Mouse (Mus musculus) right cerebral cortex, postnatal 36 days (tissue): ENCODE measurements at regions not wholly inside any gene's neighbourhood (a gene's known extent, or its start where the extent isn't known, plus 50 kb on each side); places are given as distances from the start of the nearest gene placed in this dataset.

Source experiments
- DNase-seq, 2 experiments: peaks; one replicate each; pipeline ENCODE4 v3.0.0; 2022; ENCODE audit warnings: low spot score in 2 of 2, mixed read lengths in 1 of 2

- no peak for DNase-seq
Measured at GRCm38 (mm10) chr10:67339371-67339929, 54.3 kb upstream of the Nrbf2 start.

GRCm38 (mm10) chr10:67344722-67345121 is 59.6 kb upstream of the Nrbf2 start:
- DNase-seq = no peak

GRCm38 (mm10) chr10:67350956-67351355 is 65.9 kb upstream of the Nrbf2 start:
- DNase-seq = no peak

GRCm38 (mm10) chr10:67360793-67361192 is 75.7 kb upstream of the Nrbf2 start:
- DNase-seq = peak; percentile 77 to 88

- DNase-seq = no peak
Measured at GRCm38 (mm10) chr10:67361281-67361680, 76.2 kb upstream of the Nrbf2 start.

GRCm38 (mm10) chr10:67364595-67364994 is 79.5 kb upstream of the Nrbf2 start:
- DNase-seq = no peak

GRCm38 (mm10) chr10:67365158-67365557 is 80.1 kb upstream of the Nrbf2 start:
- DNase-seq = no peak

- DNase-seq = no peak
Measured at GRCm38 (mm10) chr10:67372569-67373161, 87.6 kb upstream of the Nrbf2 start.

- no peak for DNase-seq
Measured at GRCm38 (mm10) chr10:67376638-67377037, 91.5 kb upstream of the Nrbf2 start.

- DNase-seq = no peak
Measured at GRCm38 (mm10) chr10:67377643-67378223, 92.6 kb upstream of the Nrbf2 start.

GRCm38 (mm10) chr10:67380174-67380573 is 95.1 kb upstream of the Nrbf2 start:
- DNase-seq = no peak

GRCm38 (mm10) chr10:67383352-67383751 is 98.2 kb upstream of the Nrbf2 start:
- DNase-seq = no peak

- no peak for DNase-seq
Measured at GRCm38 (mm10) chr10:67383802-67384567, 98.9 kb upstream of the Nrbf2 start.

GRCm38 (mm10) chr10:67384568-67384958 is 99.5 kb upstream of the Nrbf2 start:
- no peak for DNase-seq

GRCm38 (mm10) chr10:67385966-67386365 is 100.9 kb upstream of the Nrbf2 start:
- DNase-seq = no peak

GRCm38 (mm10) chr10:67388755-67389154 is 103.7 kb upstream of the Nrbf2 start:
- no peak for DNase-seq

GRCm38 (mm10) chr10:67400434-67400833 is 115.3 kb upstream of the Nrbf2 start:
- DNase-seq = no peak

- DNase-seq = no peak
Measured at GRCm38 (mm10) chr10:67401409-67401808, 116.3 kb upstream of the Nrbf2 start.

- no peak for DNase-seq
Measured at GRCm38 (mm10) chr10:67417529-67417928, 117.7 kb upstream of the Egr2 start.

- DNase-seq = no peak
Measured at GRCm38 (mm10) chr10:67420761-67421160, 114.5 kb upstream of the Egr2 start.

GRCm38 (mm10) chr10:67425407-67425806 is 109.9 kb upstream of the Egr2 start:
- DNase-seq = no peak

- no peak for DNase-seq
Measured at GRCm38 (mm10) chr10:67427220-67427619, 108.1 kb upstream of the Egr2 start.

GRCm38 (mm10) chr10:67430805-67431204 is 104.5 kb upstream of the Egr2 start:
- DNase-seq = no peak
